Mouse (Mus musculus) CH12.LX (cell line): ENCODE measurements around the gene Wdr62.

ENCODE experiments used
- CTCF ChIP-seq, 2 experiments: IDR thresholded peaks in 1 of 2; conservative IDR thresholded peaks in 1 of 2; 2 replicates each; pipeline ENCODE4 v1.5.1; 2011 to 2012; ENCODE audit warnings: low read depth in 2 of 2, low read length in 2 of 2, improper control_type of control experiment in 1 of 2, inconsistent platforms in 1 of 2, mild to moderate bottlenecking in 1 of 2, moderate library complexity in 1 of 2
- E2F4 ChIP-seq: IDR thresholded peaks from 2 replicates; pipeline ENCODE4 v1.6.1; 2011; ENCODE audit warnings: low read depth, low read length, improper control_type of control experiment; ENCODE audit not compliant: insufficient replicate concordance
- EP300 ChIP-seq: IDR thresholded peaks from 2 replicates; pipeline ENCODE4 v1.6.1; 2011; ENCODE audit warnings: low read length, improper control_type of control experiment
- MAFK ChIP-seq: IDR thresholded peaks from 2 replicates; pipeline ENCODE4 v1.6.1; 2011; ENCODE audit warnings: low read length, improper control_type of control experiment; ENCODE audit not compliant: insufficient replicate concordance
- MYC ChIP-seq: IDR thresholded peaks from 2 replicates; pipeline ENCODE4 v1.6.1; 2011; ENCODE audit warnings: low read depth, mild to moderate bottlenecking, improper control_type of control experiment, low read length
- NELFE ChIP-seq: IDR thresholded peaks from 2 replicates; pipeline ENCODE4 v1.6.1; 2011; ENCODE audit warnings: low read depth, low read length, improper control_type of control experiment
- POLR2A ChIP-seq: IDR thresholded peaks from 2 replicates; pipeline ENCODE4 v1.6.1; 2011; ENCODE audit warnings: low read depth, mild to moderate bottlenecking, improper control_type of control experiment, low read length
- RAD21 ChIP-seq: IDR thresholded peaks from 2 replicates; pipeline ENCODE4 v1.6.1; 2011; ENCODE audit warnings: low read depth, mild to moderate bottlenecking, low read length, improper control_type of control experiment, moderate library complexity
- RCOR1 ChIP-seq: conservative IDR thresholded peaks from 2 replicates; pipeline ENCODE4 v1.6.1; 2012; ENCODE audit warnings: low read depth, mild to moderate bottlenecking, inconsistent platforms, low read length, improper control_type of control experiment
- TBP ChIP-seq: conservative IDR thresholded peaks from 2 replicates; pipeline ENCODE4 v1.6.1; 2011; ENCODE audit warnings: low read depth, low read length, improper control_type of control experiment
- UBTF ChIP-seq: IDR thresholded peaks from 2 replicates; pipeline ENCODE4 v1.6.1; 2012; ENCODE audit warnings: low read depth, mild to moderate bottlenecking, inconsistent platforms, low read length, improper control_type of control experiment, moderate library complexity
- ZC3H11A ChIP-seq: IDR thresholded peaks from 2 replicates; pipeline ENCODE4 v1.6.1; 2012; ENCODE audit warnings: low read depth, mild to moderate bottlenecking, inconsistent platforms, low read length, improper control_type of control experiment

GRCm38 (mm10) chr7:30266780-30267179 is 13.4 kb downstream of the Wdr62 start:
- TF ChIP-seq CTCF (conservative IDR thresholded peaks at IDR 0.05 in 1 of 2, IDR thresholded peaks at IDR 0.05 in 1 of 2; ENCODE audit: low read depth in 2 of 2, low read length in 2 of 2) (no peak), POLR2A (no peak), MAFK (no peak), RAD21 (no peak), TBP (no peak), EP300 (no peak), ZC3H11A (no peak), RCOR1 (no peak), E2F4 (no peak), UBTF (no peak), MYC (no peak), NELFE (no peak)
